Mouse (Mus musculus) neural tube, embryonic 12.5 days (tissue): Measurements from ENCODE around the gene Zfp710. TPM values are rescaled to one million over a fixed set of nuclear protein-coding genes. Genes with fewer than 3 reads are reported as not detected.
A peak's percentile ranks its signal among the peaks of the same experiment; 100 is the strongest.

Experiments used
- ATAC-seq: fragments of 200-750 bp; cut with Nextera tagmentation; 2 replicates; pipeline ENCODE4 v1.8.0; 2017; ENCODE audit warnings: low read depth, mild to moderate bottlenecking, moderate TSS enrichment, moderate library complexity; ENCODE audit not compliant: low FRiP score
- H3K27ac ChIP-seq: fragments of 300-500 bp; sonication (generic); 2 replicates; pipeline ENCODE4 v1.5.1; 2016
- H3K27me3 ChIP-seq: fragments of 300-500 bp; sonication (generic); replicated peaks from 2 replicates; pipeline ENCODE4 v1.6.1; 2016; ENCODE audit warnings: mild to moderate bottlenecking
- H3K36me3 ChIP-seq: fragments of 300-500 bp; sonication (generic); 2 replicates; pipeline ENCODE4 v1.6.1; 2016; ENCODE audit warnings: mild to moderate bottlenecking
- H3K4me1 ChIP-seq: fragments of 300-500 bp; sonication (generic); 2 replicates; pipeline ENCODE4 v1.6.1; 2016
- H3K4me2 ChIP-seq: fragments of 300-500 bp; sonication (generic); replicated peaks from 2 replicates; pipeline ENCODE4 v1.6.1; 2016; ENCODE audit warnings: mild to moderate bottlenecking
- H3K4me3 ChIP-seq: fragments of 300-500 bp; sonication (generic); 2 replicates; pipeline ENCODE4 v1.5.1; 2016
- H3K9ac ChIP-seq: fragments of 300-500 bp; sonication (generic); 2 replicates; pipeline ENCODE4 v1.6.1; 2016; ENCODE audit warnings: mild to moderate bottlenecking
- H3K9me3 ChIP-seq: fragments of 300-500 bp; sonication (generic); 2 replicates; pipeline ENCODE4 v1.6.1; 2016; ENCODE audit warnings: mild to moderate bottlenecking
- WGBS: fragments of 180-500 bp; shearing (Covaris S2); methylation state at CpG from one replicate; pipeline ENCODE4 v1.1.7; 2016; 5-methylcytosine and 5-hydroxymethylcytosine counted together
- polyA plus RNA-seq: library from polyadenylated mRNA; unstranded; fragments of >200 nt; fragmentation: Nextera tagmentation; extraction: Ambion mirVana; gene quantifications from 2 replicates; pipeline ENCODE4 v1.2.1, GENCODE M21; 2016

The Zfp710 gene
- polyA plus RNA-seq, 1 experiment from 2014 or later = 24.7 TPM

GRCm38 (mm10) chr7:80014826-80015755, 9.5 kb upstream of the Zfp710 start:
- no peaks in the 10 kb centered on the region for H3K36me3 ChIP-seq
- no peaks in the 10 kb centered on the region for H3K9me3 ChIP-seq
- no peaks in the 10 kb centered on the region for H3K4me1 ChIP-seq
- no peak overlapping the region for H3K4me3 ChIP-seq
- 70% methylated on average over 21 of the region's 21 CpGs for WGBS
- ATAC-seq = no peak
- no peak overlapping the region for H3K4me2 ChIP-seq
- no peak overlapping the region for H3K27ac ChIP-seq
- no peaks in the 10 kb centered on the region for H3K27me3 ChIP-seq
- no peak overlapping the region for H3K9ac ChIP-seq

- Histone ChIP-seq H3K4me2 (no peak overlapping the region), H3K4me3 (no peak overlapping the region), H3K9ac (no peak overlapping the region), H3K27me3 (no peaks in the 10 kb centered on the region), H3K36me3 (no peaks in the 10 kb centered on the region), H3K27ac (no peak overlapping the region), H3K9me3 (no peaks in the 10 kb centered on the region), H3K4me1 (no peaks in the 10 kb centered on the region)
- ATAC-seq = no peak
- WGBS = 87% methylated on average over 16 of the region's 17 CpGs
These were observed 5.8 kb upstream of the Zfp710 start for GRCm38 (mm10) chr7:80018506-80019452.

GRCm38 (mm10) chr7:80023621-80024435, 786 bp upstream of the Zfp710 start:
- Histone ChIP-seq H3K27me3 (no peaks in the 10 kb centered on the region), H3K4me3 (peak overlapping the region; percentile 86; the same call in 1 of the 2 replicates), H3K27ac (peak overlapping the region; percentile 96), H3K4me2 (peak overlapping the region; percentile 87), H3K36me3 (no peaks in the 10 kb centered on the region), H3K9me3 (no peaks in the 10 kb centered on the region), H3K9ac (no peak overlapping the region), H3K4me1 (peaks cover 19% of the 10 kb centered on the region)
- 69% methylated on average over 5 of the region's 5 CpGs for WGBS
- no peak for ATAC-seq

DNA sequence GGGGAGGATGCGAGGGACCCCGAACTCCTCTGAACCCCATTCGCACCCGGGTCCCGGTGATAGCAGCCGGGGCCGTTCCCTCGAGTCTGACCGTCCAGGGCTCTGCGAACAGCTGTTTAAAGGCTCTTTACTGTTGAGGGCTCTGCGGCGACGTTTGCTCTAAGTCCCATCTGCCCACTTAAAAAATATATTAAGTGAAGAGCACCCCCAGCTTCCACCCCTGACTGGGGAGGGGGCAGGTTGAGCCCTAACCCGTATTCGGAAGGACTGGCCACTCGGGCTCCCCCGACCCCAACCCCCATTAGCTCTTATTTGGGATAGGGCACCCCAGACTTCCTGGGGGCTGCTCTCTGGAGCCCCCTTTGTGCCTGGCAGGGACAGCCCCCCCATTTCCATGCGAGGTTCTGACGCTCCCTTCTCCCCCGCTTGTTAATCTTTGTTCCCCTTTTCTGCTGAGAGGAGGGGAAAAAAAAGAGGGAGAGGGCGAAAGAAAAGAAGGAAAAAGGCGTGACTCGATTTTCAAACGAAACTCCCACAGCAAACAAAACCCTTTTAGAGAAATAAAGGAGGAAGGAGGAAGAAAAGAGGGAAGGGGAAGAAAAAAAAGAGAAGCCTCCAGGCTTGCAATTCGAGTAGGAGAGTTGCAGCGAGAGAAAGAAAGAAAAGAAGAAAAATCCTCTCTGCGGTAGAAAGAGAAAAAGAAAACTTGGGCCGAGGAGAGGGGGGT, 940 bp downstream of the Zfp710 start:
- WGBS = under 1% methylated on average over 28 of the region's 28 CpGs
- Histone ChIP-seq H3K27me3 (no peaks in the 10 kb centered on the region), H3K36me3 (no peaks in the 10 kb centered on the region), H3K9ac (peak overlapping the region; percentile 92), H3K9me3 (no peaks in the 10 kb centered on the region), H3K4me3 (peak overlapping the region; percentile 86), H3K4me2 (peak overlapping the region; percentile 87), H3K27ac (peak overlapping the region; percentile 96), H3K4me1 (peaks cover 30% of the 10 kb centered on the region)
- ATAC-seq = peak; percentile 13

DNA sequence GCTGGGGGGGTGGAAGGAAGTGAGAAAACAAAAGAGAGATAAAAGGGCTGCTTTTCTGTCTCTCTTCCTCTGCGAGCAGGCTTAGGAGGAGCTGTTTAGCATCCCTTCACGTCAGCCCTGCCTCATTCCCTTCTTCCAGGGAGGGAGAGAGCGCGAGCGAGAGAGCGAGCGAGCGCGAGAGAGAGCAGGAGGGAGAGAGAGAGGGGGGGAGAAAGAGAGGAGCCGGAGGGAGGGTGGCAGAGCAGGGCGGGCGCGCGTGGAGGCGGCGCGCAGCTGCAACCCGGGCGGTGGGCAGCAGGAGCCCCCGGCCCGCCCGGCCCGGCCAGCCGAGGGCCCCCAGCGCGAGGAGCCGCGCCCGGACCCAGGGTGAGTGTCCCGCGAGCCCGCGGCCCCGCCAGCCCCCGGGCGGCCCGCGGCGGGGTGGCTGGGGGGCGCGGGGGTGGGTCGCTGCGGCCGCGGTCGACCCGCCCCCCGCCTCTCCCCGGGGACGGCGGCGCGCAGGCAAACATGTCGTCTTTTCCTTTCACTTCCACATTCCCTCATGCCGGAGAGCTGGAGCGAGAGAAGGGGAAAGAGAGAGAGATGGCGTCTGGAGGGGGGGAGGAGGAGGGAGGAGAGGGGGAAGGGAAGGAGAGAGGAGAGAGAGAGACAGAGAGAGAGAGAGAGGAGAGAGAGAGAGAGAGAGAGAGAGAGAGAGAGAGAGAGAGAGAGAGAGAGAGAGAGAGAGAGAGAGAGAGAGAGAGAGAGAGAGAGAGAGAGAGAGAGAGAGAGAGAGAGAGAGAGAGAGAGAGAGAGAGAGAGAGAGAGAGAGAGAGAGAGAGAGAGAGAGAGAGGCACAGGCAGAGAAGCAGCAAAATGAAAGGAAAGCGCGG, 1.7 kb downstream of the Zfp710 start:
- H3K4me3 ChIP-seq = peak overlapping the region; percentile 86
- peak overlapping the region; percentile 87 for H3K4me2 ChIP-seq
- H3K9ac ChIP-seq = peak overlapping the region; percentile 92
- H3K4me1 ChIP-seq = peaks cover 37% of the 10 kb centered on the region
- no peaks in the 10 kb centered on the region for H3K36me3 ChIP-seq
- H3K27ac ChIP-seq = peak overlapping the region; percentile 96
- 1% methylated on average over 25 of the region's 59 CpGs for WGBS
- H3K9me3 ChIP-seq = no peaks in the 10 kb centered on the region
- H3K27me3 ChIP-seq = no peaks in the 10 kb centered on the region
- peak; percentile 27; the same call in 1 of the 2 replicates for ATAC-seq

- no peaks in the 10 kb centered on the region for H3K36me3 ChIP-seq
- ATAC-seq = no peak
- peak overlapping the region; percentile 92 for H3K9ac ChIP-seq
- under 1% methylated on average over 55 of the region's 71 CpGs for WGBS
- peak overlapping the region; percentile 59 for H3K27ac ChIP-seq
- no peaks in the 10 kb centered on the region for H3K9me3 ChIP-seq
- H3K27me3 ChIP-seq = no peaks in the 10 kb centered on the region
- peak overlapping the region; percentile 86 for H3K4me3 ChIP-seq
- peak overlapping the region; percentile 87 for H3K4me2 ChIP-seq
- H3K4me1 ChIP-seq = peaks cover 45% of the 10 kb centered on the region
These were observed 2.5 kb downstream of the Zfp710 start for GRCm38 (mm10) chr7:80026990-80027635.

DNA sequence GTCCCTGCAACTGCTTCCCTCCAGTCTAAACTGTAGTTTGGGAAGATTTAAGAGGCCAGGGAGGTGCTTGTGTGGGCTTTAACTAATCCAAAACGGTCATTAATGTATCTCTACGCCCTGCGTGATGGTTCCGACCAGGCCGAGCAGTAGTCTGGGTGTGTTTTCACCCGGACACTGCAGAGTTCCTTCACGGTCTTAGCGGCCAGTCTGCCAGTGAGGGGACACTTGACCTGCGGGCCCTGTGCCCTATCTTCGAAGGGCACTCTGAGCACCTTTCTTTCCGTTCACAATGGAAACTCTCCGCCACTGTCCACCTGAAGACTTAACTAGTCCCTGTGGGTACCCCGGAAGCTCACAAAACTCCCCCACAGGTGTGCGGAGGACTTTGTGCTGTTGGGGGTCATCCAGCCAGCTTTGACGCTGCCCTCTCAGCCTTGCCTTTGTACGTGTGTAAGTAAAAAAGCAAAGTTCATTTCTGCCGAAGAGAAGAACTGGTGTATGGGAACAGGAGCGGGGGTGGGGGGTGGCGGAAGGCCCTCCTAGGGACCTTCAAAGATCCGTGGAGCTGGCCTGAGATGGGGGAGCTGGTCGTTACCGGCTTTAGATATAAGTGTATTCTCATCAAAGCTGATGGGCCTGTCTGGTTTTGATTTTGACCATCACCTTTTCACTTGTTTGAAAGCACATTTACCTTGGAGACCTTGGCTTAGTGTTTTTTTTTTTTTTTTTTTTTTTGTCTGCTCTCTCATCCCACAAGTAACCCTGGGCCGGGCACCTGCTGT, 3.2 kb downstream of the Zfp710 start:
- no peaks in the 10 kb centered on the region for H3K27me3 ChIP-seq
- no peaks in the 10 kb centered on the region for H3K36me3 ChIP-seq
- H3K9me3 ChIP-seq = no peaks in the 10 kb centered on the region
- peak overlapping the region; percentile 87 for H3K4me2 ChIP-seq
- peak overlapping the region; percentile 92 for H3K9ac ChIP-seq
- WGBS = 5% methylated on average over 23 of the region's 23 CpGs
- H3K4me3 ChIP-seq = peak overlapping the region; percentile 86
- H3K4me1 ChIP-seq = peaks cover 52% of the 10 kb centered on the region
- no peak overlapping the region for H3K27ac ChIP-seq
- no peak for ATAC-seq

GRCm38 (mm10) chr7:80028418-80028720, 3.8 kb downstream of the Zfp710 start:
- ATAC-seq = no peak
- Histone ChIP-seq H3K36me3 (no peaks in the 10 kb centered on the region), H3K4me2 (peak overlapping the region; percentile 87), H3K27me3 (no peaks in the 10 kb centered on the region), H3K4me3 (no peak overlapping the region), H3K4me1 (peaks cover 57% of the 10 kb centered on the region), H3K9ac (no peak overlapping the region), H3K27ac (no peak overlapping the region), H3K9me3 (no peaks in the 10 kb centered on the region)
- 26% methylated on average over 3 of the region's 3 CpGs for WGBS

DNA sequence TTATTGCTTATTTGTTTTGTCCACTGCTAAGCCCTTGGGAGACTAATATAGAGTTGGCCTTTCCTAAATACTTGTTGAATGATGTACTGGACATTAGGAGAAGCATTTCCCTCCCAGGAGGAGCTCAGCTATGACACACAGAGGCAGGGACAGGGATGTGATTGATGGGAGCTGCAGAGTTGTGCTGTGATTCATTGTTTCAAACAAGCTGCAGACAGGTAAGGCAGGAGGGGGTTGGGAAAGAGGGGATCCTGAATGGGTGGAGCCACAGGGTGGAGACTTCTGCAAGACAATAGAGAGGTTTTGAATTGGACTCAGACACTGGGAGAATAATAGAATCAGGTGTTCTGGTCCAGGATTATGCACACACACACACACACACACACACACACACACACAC, 5.4 kb downstream of the Zfp710 start:
- no peaks in the 10 kb centered on the region for H3K36me3 ChIP-seq
- H3K4me3 ChIP-seq = no peak overlapping the region
- H3K27me3 ChIP-seq = no peaks in the 10 kb centered on the region
- H3K4me2 ChIP-seq = no peak overlapping the region
- ATAC-seq = no peak
- no peak overlapping the region for H3K9ac ChIP-seq
- H3K4me1 ChIP-seq = peaks cover 63% of the 10 kb centered on the region
- H3K9me3 ChIP-seq = no peaks in the 10 kb centered on the region
- H3K27ac ChIP-seq = no peak overlapping the region

DNA sequence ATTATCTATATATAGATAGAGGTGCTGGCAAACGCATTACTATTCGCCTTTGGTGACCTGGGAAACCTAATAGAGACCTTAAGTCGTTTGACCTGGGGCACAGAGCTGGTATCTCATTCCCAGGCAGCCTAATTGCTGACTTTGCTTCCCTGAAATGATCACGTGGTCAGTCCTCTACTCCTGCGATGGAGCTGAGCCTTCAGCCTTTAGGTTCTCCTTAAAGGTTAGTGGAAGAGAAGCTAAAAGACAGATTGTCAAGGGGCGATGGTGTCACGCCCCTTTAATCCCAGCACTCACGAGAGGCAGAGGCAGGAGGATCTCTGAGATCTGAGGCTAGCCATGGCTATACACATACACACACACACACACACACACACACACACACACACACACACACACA, 5.9 kb downstream of the Zfp710 start:
- H3K27ac ChIP-seq = no peak overlapping the region
- H3K9ac ChIP-seq = no peak overlapping the region
- H3K4me3 ChIP-seq = no peak overlapping the region
- 93% methylated on average over 8 of the region's 8 CpGs for WGBS
- H3K27me3 ChIP-seq = no peaks in the 10 kb centered on the region
- no peak overlapping the region for H3K4me2 ChIP-seq
- no peak for ATAC-seq
- H3K4me1 ChIP-seq = peaks cover 67% of the 10 kb centered on the region
- no peaks in the 10 kb centered on the region for H3K9me3 ChIP-seq
- H3K36me3 ChIP-seq = no peaks in the 10 kb centered on the region
